Mouse (Mus musculus) limb, embryonic 12.5 days (tissue): Measurements from ENCODE around the gene Tfcp2l1. TPM values are rescaled to one million over a fixed set of nuclear protein-coding genes. Genes with fewer than 3 reads are reported as not detected.

Experiments
- ATAC-seq: fragments of 200-750 bp; cut with Nextera tagmentation; 2 replicates; pipeline ENCODE4 v1.8.0; 2017; ENCODE audit warnings: low read depth, moderate TSS enrichment; ENCODE audit not compliant: insufficient number of reproducible peaks, insufficient read depth, low FRiP score, low TSS enrichment
- H3K27ac ChIP-seq: fragments of 300-500 bp; sonication (generic); 2 replicates; pipeline ENCODE4 v1.5.1; 2016; ENCODE audit warnings: mild to moderate bottlenecking, moderate library complexity
- H3K27me3 ChIP-seq: fragments of 300-500 bp; sonication (generic); 2 replicates; pipeline ENCODE4 v1.6.1; 2016; ENCODE audit warnings: mild to moderate bottlenecking, moderate library complexity
- H3K36me3 ChIP-seq: fragments of 300-500 bp; sonication (generic); 2 replicates; pipeline ENCODE4 v1.6.1; 2016; ENCODE audit warnings: mild to moderate bottlenecking, moderate library complexity
- H3K4me1 ChIP-seq: fragments of 300-500 bp; sonication (generic); replicated peaks from 2 replicates; pipeline ENCODE4 v1.6.1; 2016
- H3K4me2 ChIP-seq: fragments of 300-500 bp; sonication (generic); 2 replicates; pipeline ENCODE4 v1.6.1; 2016; ENCODE audit warnings: mild to moderate bottlenecking, moderate library complexity
- H3K4me3 ChIP-seq: fragments of 300-500 bp; sonication (generic); replicated peaks from 2 replicates; pipeline ENCODE4 v1.5.1; 2016; ENCODE audit warnings: mild to moderate bottlenecking
- H3K9ac ChIP-seq: fragments of 300-500 bp; sonication (generic); replicated peaks from 2 replicates; pipeline ENCODE4 v1.6.1; 2016; ENCODE audit warnings: mild to moderate bottlenecking, moderate library complexity
- H3K9me3 ChIP-seq: fragments of 300-500 bp; sonication (generic); 2 replicates; pipeline ENCODE4 v1.6.1; 2016; ENCODE audit warnings: mild to moderate bottlenecking, moderate library complexity
- WGBS: fragments of 180-500 bp; shearing (Covaris S2); methylation state at CpG from one replicate; pipeline ENCODE4 v1.1.7; 2016; 5-methylcytosine and 5-hydroxymethylcytosine counted together
- polyA plus RNA-seq: library from polyadenylated mRNA; unstranded; fragments of >200 nt; fragmentation: Nextera tagmentation; extraction: Ambion mirVana; gene quantifications from 2 replicates; pipeline ENCODE4 v1.2.1, GENCODE M21; 2016

The Tfcp2l1 gene
- polyA plus RNA-seq, 1 experiment from 2014 or later = 0.23 TPM

GRCm38 (mm10) chr1:118660880-118661465 lies 33.2 kb downstream of the Tfcp2l1 start:
- ATAC-seq = no peak
- H3K4me2 ChIP-seq = no peak overlapping the region

DNA sequence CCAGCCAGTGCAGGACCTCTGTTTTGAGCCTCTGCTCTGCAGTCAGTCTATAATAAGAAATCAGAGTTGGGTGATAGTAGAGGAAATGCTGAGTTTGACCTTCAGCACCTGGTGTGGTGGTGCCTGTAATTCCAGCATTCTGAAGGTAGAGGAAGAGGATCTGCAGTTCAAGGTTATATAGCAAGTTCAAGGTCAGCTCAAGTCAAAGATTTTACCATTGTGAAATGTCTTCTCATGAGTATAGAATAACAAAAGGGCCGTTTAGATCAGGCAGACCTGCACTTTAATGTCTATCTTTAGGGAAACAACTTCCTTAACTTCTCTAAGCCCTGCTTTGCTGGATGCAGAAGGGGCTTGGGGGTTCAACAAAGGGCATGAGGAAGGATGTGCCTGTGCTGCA lies 35.3 kb downstream of the Tfcp2l1 start:
- Histone ChIP-seq H3K27me3 (no peaks in the 10 kb centered on the region), H3K4me3 (no peak overlapping the region), H3K4me2 (no peak overlapping the region), H3K36me3 (no peaks in the 10 kb centered on the region), H3K4me1 (no peaks in the 10 kb centered on the region; the same call in 1 of the 2 replicates), H3K9me3 (no peaks in the 10 kb centered on the region), H3K9ac (no peak overlapping the region), H3K27ac (no peak overlapping the region)
- no peak for ATAC-seq
- WGBS = 56% methylated on average over 1 of the region's 1 CpGs

More at GRCm38 (mm10) chr1:118660880-118661465, 33.2 kb downstream of the Tfcp2l1 start:
- Histone ChIP-seq H3K27ac (no peak overlapping the region), H3K4me3 (no peak overlapping the region), H3K4me1 (no peaks in the 10 kb centered on the region; the same call in 1 of the 2 replicates), H3K36me3 (no peaks in the 10 kb centered on the region), H3K9me3 (no peaks in the 10 kb centered on the region), H3K27me3 (no peaks in the 10 kb centered on the region), H3K9ac (no peak overlapping the region)
- 71% methylated on average over 3 of the region's 3 CpGs for WGBS

DNA sequence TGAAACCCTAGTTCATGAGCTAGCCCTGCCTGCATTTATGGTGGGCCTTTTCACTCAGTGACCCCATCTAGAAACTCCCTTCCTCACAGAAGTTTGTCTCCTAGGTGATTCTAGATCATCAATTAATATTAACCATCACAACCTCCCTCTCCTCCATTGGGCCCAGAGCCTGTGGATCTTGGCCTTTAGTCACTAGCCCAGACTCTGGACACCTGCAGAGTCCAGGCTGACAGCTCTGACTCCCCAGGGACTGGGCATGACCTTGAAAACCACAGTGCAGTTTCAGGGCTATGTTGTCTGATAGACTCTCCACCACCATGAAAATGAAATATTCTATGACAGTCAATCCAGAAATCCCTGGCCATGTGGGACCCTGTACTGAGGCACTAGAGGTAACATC lies 39.8 kb downstream of the Tfcp2l1 start:
- Histone ChIP-seq H3K9ac (no peak overlapping the region), H3K36me3 (no peaks in the 10 kb centered on the region), H3K27ac (no peak overlapping the region), H3K4me3 (no peak overlapping the region), H3K4me2 (no peak overlapping the region), H3K4me1 (0 out of 2 replicates have a peak, but pooled peaks cover 6% of the 10 kb centered on the region), H3K27me3 (no peaks in the 10 kb centered on the region), H3K9me3 (no peaks in the 10 kb centered on the region)
- ATAC-seq = no peak

DNA sequence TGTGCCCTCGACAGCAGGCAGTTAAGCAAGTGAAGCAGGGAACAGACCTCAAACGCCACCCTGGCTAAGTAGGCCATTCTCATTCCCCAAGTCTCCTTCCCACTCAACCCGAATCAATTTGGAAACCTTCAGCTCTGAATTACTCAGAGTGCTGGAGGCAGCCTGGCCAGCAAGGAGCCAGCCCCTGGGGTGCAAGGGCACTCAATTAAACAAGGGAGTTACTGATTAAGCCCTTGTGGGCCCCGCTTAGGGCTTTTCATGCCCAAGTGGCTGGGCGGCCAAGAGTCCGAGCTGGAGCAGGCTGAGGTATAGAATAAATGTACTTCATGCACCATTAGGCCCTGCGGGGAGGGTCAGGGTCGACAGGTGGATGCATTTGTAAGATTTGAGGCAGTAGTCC lies 44.5 kb downstream of the Tfcp2l1 start:
- H3K4me2 ChIP-seq = no peak overlapping the region
- no peaks in the 10 kb centered on the region for H3K36me3 ChIP-seq
- 0 out of 2 replicates have a peak, but pooled peaks cover 6% of the 10 kb centered on the region for H3K4me1 ChIP-seq
- no peaks in the 10 kb centered on the region for H3K27me3 ChIP-seq
- no peak overlapping the region for H3K27ac ChIP-seq
- H3K9me3 ChIP-seq = no peaks in the 10 kb centered on the region
- no peak overlapping the region for H3K4me3 ChIP-seq
- 52% methylated on average over 8 of the region's 8 CpGs for WGBS
- H3K9ac ChIP-seq = no peak overlapping the region
- ATAC-seq = 0 out of 2 replicates have a peak, but pooled peaks have one; percentile 21

DNA sequence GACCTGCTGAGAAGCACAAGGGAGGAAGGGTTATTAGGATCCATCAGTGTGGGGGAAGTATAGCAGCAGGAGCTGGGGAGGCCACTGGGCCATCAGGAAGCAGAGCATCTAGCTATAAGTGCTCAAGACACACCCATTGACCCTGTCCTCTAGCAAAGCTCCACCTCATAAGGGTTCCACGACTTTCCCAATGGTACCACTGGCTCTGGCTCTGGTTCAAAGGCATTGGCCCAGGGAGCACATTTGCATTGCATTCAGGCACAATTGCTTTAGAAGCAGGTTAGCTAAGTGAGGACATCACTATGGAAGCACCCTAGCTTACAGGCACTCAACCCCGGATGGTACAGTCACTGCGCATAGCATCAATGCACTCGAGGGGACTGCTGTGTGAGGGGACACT lies 46.4 kb downstream of the Tfcp2l1 start:
- WGBS = 75% methylated on average over 4 of the region's 4 CpGs
- H3K4me2 ChIP-seq = no peak overlapping the region

DNA sequence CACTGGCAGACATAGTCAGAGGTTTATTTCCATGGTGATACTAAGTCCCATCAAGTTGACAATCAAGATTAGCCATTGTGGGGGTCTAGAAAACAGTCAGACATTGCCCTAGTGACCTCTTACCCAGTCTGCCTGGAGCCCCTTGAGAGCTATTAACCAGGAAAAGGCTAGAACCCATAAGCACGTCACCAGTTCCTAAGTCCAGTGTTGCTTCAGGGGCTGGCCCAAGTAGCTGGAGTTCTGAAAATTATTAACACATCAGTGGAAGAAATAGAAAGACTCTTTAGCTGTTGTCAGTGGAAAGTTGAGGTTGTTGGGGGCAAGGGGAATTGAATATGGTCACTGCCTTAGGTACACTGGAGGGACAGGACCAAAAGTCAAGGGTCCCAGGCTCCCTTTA lies 54.2 kb downstream of the Tfcp2l1 start:
- H3K4me3 ChIP-seq = no peak overlapping the region
- no peaks in the 10 kb centered on the region for H3K4me1 ChIP-seq
- no peak overlapping the region for H3K27ac ChIP-seq
- H3K4me2 ChIP-seq = no peak overlapping the region
- H3K36me3 ChIP-seq = no peaks in the 10 kb centered on the region
- no peak overlapping the region for H3K9ac ChIP-seq
- no peaks in the 10 kb centered on the region for H3K9me3 ChIP-seq
- ATAC-seq = no peak
- WGBS = 78% methylated on average over 1 of the region's 1 CpGs
- no peaks in the 10 kb centered on the region for H3K27me3 ChIP-seq

More for the DNA sequence above, 46.4 kb downstream of the Tfcp2l1 start:
- Histone ChIP-seq H3K4me1 (0 out of 2 replicates have a peak, but pooled peaks cover 6% of the 10 kb centered on the region), H3K9me3 (no peaks in the 10 kb centered on the region), H3K27me3 (no peaks in the 10 kb centered on the region), H3K9ac (no peak overlapping the region), H3K4me3 (no peak overlapping the region), H3K36me3 (no peaks in the 10 kb centered on the region), H3K27ac (no peak overlapping the region)
- ATAC-seq = no peak

- no peak overlapping the region for H3K9ac ChIP-seq
- H3K27ac ChIP-seq = no peak overlapping the region
- H3K9me3 ChIP-seq = no peaks in the 10 kb centered on the region
- H3K27me3 ChIP-seq = no peaks in the 10 kb centered on the region
- 80% methylated on average over 4 of the region's 4 CpGs for WGBS
- no peaks in the 10 kb centered on the region for H3K4me1 ChIP-seq
- ATAC-seq = no peak
- H3K4me2 ChIP-seq = no peak overlapping the region
- H3K36me3 ChIP-seq = no peaks in the 10 kb centered on the region
- no peak overlapping the region for H3K4me3 ChIP-seq
Observed at GRCm38 (mm10) chr1:118683686-118684085, 55.9 kb downstream of the Tfcp2l1 start.

DNA sequence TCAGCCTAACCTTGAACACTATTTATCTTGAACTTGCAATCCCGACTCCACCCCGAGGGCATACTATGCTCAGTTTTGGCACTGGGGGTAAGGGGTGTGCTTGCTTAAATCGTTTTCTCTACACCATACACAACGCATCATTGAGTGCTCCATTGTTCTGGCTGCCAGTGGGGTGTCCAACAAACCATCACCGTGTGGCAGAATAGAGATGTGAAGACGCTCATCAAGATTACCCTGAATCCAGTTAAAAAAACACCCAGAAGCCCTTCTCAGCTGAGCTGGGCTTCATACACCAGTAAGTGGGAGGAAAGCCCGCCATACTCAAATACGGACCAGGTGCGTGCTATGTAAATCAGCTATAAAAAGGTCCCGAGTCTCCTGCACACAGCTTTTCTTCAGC lies 60.0 kb downstream of the Tfcp2l1 start:
- Histone ChIP-seq H3K4me3 (no peak overlapping the region), H3K4me2 (no peak overlapping the region), H3K27me3 (no peaks in the 10 kb centered on the region), H3K9ac (no peak overlapping the region), H3K27ac (no peak overlapping the region), H3K36me3 (no peaks in the 10 kb centered on the region), H3K9me3 (no peaks in the 10 kb centered on the region), H3K4me1 (peaks cover 3% of the 10 kb centered on the region; the same call in 1 of the 2 replicates)
- WGBS = 84% methylated on average over 10 of the region's 10 CpGs
- ATAC-seq = no peak

DNA sequence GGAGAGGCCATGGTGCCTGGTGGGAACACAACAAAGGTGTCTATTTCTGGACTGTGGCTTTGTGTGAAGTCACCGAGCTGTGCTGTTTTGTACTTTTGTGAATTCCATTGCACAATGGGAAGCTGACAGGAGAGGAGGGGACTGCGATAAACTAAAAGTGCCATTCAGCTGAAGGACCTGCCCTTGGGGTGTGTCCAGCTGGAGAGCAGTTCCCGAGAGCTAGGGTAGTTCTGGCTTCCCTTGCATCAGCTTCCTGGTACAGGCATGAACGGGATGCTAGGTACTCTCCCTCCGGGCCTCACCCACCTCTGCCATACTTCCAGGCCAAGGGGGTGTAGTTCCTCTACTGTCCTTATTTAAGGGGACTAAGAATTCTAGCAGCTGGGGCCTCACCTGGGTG lies 62.1 kb downstream of the Tfcp2l1 start:
- Histone ChIP-seq H3K4me1 (peaks cover 3% of the 10 kb centered on the region; the same call in 1 of the 2 replicates), H3K4me2 (no peak overlapping the region), H3K9ac (no peak overlapping the region; the same call in 1 of the 2 replicates), H3K4me3 (no peak overlapping the region), H3K9me3 (no peaks in the 10 kb centered on the region), H3K36me3 (no peaks in the 10 kb centered on the region), H3K27ac (no peak overlapping the region), H3K27me3 (no peaks in the 10 kb centered on the region)
- WGBS = 74% methylated on average over 5 of the region's 5 CpGs
- ATAC-seq = no peak

DNA sequence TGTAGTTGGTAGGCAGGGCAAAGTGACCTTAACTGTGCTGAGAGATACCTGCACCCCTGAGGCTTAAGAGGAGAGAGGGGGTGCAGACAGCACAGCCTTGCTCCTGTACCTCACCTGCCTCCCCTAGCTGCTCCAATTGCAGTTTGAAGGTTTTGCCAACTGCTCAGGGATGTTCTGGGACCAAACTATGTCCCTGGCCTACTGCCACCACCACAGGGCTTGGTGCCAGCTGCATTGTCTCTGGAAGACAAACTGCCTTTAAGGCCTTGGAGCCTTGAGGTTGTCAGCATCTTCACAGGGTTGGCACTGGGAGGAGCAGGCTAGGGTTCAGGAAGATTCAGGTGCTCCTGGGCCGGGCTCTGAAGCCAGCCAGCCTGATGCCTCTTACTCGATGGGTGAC lies 66.7 kb downstream of the Tfcp2l1 start:
- no peak overlapping the region for H3K9ac ChIP-seq
- 83% methylated on average over 2 of the region's 2 CpGs for WGBS
- no peak for ATAC-seq

DNA sequence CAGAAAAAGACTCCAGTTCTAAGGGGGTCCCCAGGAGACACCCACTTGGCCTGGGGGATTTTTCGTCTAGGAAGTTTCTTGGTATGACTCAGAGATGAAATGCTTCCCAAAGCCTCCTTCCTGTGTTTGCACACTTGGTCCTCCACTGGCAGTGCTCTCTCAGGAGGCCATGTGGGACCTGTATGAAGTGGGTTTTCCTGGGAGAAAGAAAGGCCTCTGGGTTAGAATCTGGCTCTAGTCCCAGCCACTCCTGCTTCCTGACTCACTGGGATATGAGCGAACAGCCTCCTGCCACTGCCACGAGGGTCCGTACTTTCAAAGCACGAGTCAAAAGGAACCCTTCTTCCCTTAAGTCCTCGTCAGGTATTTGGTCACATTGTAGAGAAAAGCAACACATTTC lies 70.2 kb downstream of the Tfcp2l1 start:
- no peaks in the 10 kb centered on the region for H3K36me3 ChIP-seq
- H3K9me3 ChIP-seq = no peaks in the 10 kb centered on the region
- H3K9ac ChIP-seq = no peak overlapping the region
- H3K4me1 ChIP-seq = no peaks in the 10 kb centered on the region
- no peak overlapping the region for H3K4me3 ChIP-seq
- H3K27me3 ChIP-seq = no peaks in the 10 kb centered on the region
- ATAC-seq = no peak
- H3K4me2 ChIP-seq = no peak overlapping the region
- 83% methylated on average over 6 of the region's 6 CpGs for WGBS
- H3K27ac ChIP-seq = no peak overlapping the region

More for the DNA sequence above, 66.7 kb downstream of the Tfcp2l1 start:
- Histone ChIP-seq H3K9me3 (no peaks in the 10 kb centered on the region), H3K4me2 (no peak overlapping the region), H3K4me1 (peaks cover 3% of the 10 kb centered on the region; the same call in 1 of the 2 replicates), H3K27me3 (no peaks in the 10 kb centered on the region), H3K27ac (no peak overlapping the region), H3K4me3 (no peak overlapping the region), H3K36me3 (no peaks in the 10 kb centered on the region)
